Mouse (Mus musculus): ENCODE results near the gene Pip4k2a.
"Not testable (repeated sequence)": the region's sequence is repeated elsewhere in the genome, so short reads cannot be mapped to it uniquely, and the experiment has no call there.

The Pip4k2a gene

DNA sequence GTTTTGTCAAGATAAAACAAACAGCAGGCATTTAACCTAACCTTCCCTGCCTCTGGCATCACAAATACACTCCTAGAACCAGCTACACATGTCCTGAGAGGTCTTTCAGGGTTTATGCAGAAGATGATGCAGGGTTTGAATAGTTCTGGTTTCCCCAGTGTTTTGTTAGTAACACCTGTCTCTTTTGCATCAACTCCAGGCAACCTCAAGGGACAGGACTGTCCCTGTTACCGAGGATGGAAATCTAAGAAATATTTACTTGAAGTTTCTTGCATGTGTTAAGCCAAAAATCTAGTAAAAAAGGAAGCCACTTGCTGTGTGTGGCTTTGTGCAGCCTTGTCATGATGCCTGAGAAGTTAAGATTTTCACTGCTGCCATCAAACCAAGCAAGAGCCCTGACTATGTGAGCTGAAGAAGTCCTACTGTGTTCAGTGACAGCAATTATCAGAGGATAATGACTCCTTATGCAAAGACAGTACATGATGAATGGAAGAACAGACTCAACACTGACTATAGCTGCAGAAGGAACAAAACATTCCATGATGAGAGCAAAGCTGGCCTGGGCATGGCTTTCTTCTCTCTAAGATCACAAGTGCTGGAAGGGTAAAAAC lies 76.3 kb downstream of the Pip4k2a start:
- no peak for DNase-seq

DNA sequence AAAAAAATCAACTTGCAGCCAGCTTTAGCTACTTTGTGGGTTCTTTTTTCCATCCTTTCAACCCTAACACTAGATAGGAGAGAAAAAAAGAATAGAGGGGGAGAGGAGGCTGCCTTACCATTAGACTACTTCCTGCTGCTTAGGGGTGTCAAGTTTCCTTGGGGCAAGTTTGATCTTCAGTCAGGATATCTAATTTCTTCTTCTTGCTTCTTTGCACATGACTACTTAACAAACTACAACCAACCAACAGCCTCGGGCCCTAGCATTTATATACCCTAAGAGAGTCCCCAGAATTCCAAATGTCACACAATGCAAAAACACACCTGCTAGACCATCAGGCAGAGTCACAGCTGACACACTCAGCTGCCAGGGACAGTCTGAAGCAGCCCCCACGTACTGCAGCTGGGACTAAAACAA lies 77.5 kb downstream of the Pip4k2a start:
- no peak for DNase-seq

- no peak for DNase-seq
These were observed 78.0 kb downstream of the Pip4k2a start for GRCm38 (mm10) chr2:18919797-18920354.

DNA sequence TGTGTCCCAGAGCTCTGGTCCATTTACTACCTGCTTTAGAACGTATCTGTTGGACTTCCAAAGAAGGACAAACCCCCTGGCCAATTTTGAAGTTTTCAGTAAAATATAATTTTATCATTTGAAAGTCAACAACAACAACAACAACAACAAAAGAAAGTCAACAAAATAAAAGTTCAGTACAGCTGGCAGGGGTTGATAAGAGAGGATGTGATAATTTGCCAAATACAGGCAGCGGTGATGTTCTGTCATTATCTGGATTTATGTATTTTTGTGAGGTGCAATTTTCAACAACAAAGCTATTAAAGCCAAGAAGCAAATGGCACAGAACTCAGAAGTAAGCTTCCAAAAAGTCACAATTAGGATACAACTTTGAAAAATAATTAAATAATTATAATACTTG lies 80.1 kb downstream of the Pip4k2a start:
- no peak for DNase-seq

DNA sequence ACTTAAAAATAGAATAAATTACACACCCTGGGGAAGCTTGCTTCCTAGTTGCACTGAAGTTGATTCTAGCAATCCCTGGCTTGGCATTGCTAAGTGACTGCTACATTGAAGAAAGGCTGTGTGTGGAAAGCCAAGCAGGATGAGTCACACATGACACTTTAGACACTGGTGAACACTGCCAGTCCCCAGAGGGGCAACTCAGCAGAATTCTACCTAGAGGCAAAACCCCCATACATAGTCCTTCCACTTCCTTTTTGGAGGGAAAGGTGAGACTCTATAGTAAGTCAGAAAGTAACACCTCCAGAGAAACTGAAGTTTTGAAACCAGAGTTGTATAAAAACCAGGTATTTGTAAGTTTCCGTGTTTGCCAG lies 80.6 kb downstream of the Pip4k2a start:
- DNase-seq, result no peak

DNA sequence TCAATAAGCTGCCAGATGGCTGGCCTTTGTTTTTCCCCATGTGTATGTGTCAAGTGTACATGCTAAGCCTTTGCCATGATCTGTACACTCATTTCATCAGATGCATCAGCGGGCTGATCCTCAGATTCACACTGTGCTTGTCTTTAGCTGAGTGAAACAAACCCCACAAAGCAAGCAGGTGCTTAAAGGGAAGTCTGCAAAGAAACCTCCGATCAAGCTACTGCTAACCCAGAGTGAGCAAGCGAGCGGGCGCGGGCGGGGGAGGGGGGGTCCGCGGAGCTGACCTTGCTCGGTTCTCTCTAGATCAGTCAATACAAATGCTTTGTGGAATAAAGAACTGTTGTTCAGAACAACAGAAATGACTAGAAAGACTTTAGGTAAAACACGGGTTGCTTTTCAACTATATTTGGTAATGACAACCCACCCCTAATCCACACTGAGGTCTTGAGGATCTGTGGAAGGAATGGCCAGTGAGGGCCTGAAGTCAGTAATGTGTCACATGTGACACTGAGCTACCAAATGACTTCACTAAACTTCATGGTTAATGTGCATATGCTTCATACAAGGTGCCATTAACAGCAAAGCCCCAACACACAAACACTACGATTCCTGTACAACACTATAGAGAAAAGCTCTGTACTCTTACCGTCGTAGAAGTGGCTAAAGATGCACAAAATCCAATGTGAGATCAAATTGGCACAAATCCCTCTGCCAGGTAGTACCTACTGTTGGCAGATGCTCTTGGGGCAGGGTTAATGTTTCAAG lies 81.1 kb downstream of the Pip4k2a start:
- no peak for DNase-seq

DNA sequence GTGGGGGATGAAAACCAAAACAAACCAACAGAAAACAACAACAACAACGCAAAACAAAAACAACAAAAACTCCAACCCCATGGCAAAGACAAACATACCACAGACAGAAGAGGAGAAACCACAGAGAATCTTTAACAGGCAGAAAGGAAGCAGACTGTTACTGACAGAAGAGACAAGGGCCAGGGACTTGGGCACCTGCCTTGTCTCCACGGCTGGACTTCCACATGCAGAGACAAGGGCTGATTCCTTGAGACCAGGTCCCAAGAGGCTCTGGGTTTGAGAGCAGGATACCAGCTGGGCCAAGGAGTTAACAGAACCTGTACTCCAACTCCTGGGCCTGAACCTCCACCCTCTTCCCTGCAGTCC lies 81.9 kb downstream of the Pip4k2a start:
- DNase-seq, result no peak

DNA sequence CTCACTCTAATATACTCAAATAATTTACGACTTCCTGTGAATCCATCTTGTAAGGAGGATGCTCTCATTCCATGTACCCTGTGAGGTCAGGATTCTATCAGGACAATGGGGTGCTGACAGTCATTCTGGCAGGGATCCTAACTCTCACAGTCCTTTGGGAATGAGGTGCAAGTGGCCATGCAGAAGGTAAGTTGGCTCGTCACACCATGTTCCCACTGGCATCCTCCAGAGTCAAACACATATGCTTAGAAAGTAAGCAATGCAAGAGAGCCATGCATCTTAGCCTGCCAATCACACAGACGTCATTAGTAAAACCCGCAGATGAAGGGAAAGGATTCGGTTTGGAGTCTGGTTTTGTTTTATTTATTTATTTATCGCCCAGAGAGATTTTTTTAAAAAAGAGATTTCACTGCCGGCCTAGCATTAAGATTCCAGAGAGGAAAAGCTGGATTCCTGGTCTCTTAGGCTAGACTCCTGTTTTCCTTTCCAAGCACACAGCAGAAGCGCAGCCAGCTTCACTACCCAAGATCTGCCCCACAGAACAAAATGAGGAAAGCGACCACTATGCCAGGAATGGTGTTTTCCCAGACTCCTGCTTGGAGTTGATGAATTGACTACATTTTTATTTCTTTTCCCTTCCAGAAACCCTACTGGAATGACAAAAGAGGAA lies 82.4 kb downstream of the Pip4k2a start:
- no peak for DNase-seq

DNA sequence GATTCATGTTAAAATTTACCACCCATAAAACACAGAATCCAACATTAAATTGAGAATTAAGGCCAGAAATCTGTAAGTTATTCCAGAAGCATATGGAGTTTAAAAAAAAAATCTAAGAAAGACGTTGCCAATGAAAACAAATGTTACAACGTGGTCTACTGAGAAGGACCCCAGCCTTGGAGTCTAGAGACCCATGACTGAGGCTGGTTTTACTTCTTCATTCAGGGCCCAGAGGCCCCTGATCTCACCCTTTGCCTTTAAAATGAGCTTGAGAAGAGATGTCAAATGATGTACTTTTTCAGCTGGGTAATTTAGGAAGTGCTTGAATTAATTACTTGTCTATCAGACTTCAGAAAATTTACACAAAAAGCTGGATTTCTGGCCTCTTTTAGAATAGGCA lies 83.2 kb downstream of the Pip4k2a start:
- DNase-seq, result no peak

GRCm38 (mm10) chr2:18913642-18914041 lies 84.3 kb downstream of the Pip4k2a start:
- no peak for DNase-seq

DNA sequence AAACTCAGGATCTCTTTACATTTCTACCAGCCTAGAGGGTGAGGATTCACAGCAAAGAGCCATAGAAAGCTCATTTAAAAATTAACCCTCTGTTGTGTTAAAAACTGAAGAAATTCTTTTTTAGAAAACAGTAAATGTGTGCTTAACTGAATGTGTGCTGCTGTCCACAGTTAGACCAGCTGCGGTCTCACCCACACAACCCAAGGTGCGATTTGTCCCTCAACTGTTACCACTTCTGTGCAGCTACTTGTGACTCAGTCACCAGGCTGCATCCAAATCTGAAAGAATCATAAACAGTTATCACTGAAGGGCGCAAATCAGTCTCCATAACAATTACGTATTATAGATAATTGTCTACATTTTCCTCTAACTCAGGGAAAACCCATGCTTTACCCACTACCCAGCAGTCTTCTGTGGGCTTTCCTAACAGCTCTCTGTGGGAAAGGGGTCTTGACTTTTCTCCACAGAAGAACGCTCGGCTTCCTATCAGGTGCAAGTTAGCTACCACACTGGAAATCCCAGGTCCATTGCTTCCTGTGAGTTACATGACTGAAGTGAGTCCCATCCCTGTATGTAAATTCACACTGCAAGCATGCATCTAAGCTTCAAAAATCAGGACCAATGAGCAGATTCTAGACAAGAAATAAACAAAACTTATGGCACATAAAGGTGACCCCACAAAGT lies 86.5 kb downstream of the Pip4k2a start:
- no peak for DNase-seq

DNA sequence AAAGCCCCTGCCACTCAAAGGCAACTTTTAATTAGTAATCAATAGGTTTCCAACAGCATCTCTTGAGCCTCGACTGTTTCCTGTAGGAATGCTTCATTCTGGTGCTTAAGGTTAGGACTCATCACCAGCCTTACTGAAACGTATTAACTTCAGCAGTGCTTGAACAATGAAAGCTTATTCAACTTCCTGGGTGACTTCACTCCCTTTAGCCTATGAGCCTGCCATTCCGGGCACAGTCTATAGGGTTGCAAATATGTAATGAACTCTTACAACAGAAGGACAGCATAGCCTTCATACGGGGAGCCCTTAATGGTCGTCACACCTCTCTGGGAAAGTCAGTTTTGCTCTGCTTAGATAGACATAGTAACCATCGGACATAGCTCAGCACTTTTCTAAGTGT lies 87.7 kb downstream of the Pip4k2a start:
- DNase-seq, result no peak

DNA sequence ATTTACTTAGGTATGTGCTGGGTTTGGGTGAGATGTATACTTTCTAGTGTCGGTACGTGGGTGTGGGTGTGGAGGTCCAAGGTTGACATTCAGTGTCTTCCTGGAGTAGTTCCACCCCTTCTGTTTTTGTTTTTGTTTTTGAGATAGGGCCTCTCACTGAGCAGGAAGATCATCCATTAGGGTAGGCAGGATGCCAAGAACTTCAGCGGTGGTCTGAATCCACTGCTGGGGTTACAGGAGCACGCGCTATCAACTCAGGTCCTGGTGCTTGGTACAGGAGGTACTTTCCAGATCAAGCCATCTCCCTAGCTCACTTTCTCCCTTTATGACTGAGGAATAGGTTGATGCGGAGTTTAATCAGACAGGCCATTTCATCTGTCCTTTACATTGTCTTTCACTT lies 88.2 kb downstream of the Pip4k2a start:
- peak; percentile 38 to 43 for DNase-seq

DNA sequence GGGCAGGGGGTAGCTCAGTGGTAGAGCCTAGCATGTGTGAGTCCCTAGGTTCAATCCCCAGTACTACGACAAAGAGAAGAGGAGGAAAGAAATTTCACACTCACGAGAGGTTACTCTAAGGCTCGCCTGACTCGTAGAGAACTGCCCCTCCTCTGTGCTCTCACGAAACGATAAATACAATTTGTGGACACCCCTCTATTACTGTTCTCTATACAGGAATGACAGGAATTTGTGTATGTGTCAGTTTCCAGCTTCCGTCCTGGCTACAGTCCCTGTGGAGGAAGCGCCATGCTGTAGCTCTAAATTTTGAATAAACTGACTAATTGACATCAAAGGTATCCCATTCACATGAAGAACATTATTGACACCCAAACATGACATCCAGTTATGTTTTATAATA lies 90.7 kb downstream of the Pip4k2a start:
- DNase-seq, result no peak

DNA sequence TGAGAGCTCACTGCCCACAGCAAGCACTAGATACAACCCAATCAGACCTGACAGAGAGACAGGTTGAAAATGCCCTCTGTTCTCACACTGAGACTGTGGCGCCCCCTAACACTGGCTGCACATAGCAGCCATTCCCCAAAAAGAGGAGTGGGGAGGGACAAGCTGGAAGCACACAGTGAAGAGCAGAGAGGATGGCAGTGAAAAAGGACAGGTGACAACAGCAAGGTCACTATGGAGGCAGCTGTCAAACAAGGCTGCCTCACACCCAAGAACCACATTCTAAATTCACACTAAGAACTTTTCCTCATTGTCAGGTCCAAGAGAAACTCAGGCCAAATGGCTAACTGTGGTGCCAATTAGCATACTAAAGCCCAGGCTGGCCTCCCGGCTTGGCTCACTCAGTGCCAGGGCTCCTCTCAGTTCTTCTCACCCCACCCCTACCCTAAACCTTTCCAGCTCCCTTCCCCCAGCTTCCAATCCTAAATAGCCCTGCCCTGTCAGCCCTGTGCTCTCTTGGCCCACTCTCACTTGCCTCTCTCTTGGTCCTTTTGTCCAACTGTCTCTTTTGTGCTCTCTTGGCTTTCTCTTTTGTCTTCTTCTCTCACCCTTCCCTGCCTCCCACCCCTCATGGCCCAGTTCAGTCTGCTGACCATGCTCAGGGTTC lies 91.4 kb downstream of the Pip4k2a start:
- DNase-seq, result peak; percentile 46 to 69

DNA sequence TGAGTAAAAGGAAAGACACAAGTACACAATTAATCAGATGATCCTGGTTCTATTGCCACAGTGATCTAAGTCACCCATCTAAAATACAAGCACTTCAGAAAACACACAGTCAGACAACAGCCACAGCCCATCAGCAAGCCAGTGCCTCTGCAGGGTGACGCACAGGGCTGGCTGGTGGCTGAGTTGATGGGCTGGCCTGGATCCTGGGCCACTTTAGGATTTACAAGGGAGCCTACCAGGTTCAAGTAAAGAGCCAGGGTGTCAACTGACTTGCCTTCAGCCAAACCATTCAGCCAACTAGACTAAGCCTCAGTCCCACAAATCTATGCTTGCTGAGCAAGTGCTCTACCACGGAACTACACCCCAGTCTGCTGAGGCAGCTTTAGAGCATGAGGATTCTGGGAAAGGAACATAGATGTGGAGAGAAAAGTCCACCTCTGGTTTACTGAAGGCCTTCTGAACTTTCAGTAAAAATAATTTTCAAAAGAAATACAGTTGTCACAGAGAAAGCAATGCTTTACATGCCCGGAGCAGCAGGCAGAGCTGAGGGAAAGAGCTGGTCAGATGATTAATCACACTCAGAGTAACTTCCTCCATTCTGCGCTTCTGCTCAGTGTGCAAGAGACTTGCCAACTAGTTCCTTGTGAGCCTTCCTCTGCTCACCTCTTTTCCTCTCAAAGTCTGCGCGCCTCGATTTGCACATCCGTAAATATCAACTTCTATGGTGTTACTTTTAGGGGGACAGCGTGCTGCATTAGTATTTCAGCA lies 94.4 kb downstream of the Pip4k2a start:
- no peak for DNase-seq

DNA sequence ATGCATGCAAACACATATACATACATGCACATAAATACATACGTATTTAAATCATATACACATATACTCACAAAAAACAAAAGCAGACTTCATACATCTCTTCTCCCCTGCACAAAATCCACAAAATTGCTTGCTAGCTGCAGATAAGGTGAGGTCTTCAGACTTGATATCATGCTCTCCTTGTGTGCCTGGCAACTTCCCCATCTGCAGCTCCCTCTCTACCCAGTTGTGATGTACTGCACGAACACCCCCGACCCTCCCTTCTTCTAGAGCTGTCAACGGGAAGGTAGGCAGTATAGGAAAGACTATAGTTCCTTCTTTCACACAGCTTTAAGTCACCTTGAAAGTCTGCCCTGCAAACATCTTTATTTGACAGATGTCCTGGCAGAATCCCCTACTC lies 96.8 kb downstream of the Pip4k2a start:
- DNase-seq, result no peak

- DNase-seq, result no peak
These were observed 97.3 kb downstream of the Pip4k2a start for GRCm38 (mm10) chr2:18900635-18901034.

- no peak for DNase-seq
These were observed 100.1 kb downstream of the Pip4k2a start for GRCm38 (mm10) chr2:18897742-18898256.

DNA sequence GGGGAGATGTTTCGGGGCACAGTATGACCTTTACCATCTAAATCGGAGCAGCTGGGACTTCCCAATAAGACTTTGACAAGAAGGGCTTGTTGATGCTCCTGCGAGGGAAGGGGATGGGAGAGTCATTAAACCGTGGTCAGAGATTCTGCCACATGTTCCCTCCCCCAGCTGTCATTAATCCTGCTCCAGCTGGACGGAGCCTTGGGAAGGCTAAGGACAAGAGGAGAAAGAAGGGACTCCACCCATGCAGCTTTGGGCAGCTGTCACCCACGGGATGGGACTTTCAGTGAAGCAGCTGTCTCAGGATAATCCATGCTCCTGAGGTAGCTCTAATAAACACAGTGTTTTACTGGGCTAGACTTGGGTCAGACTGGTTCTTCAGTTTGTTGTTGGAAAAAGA lies 101.9 kb downstream of the Pip4k2a start:
- DNase-seq, result no peak

- not testable (repeated sequence) for DNase-seq
These were observed 104.6 kb downstream of the Pip4k2a start for GRCm38 (mm10) chr2:18893336-18893735.

All from cerebellum, postnatal 10 days (tissue).